Mouse (Mus musculus): Measurements from ENCODE around the gene Zfp462.
"Not testable (repeated sequence)": the region's sequence is repeated elsewhere in the genome, so short reads cannot be mapped to it uniquely, and the experiment has no call there.

Gene Zfp462

DNA sequence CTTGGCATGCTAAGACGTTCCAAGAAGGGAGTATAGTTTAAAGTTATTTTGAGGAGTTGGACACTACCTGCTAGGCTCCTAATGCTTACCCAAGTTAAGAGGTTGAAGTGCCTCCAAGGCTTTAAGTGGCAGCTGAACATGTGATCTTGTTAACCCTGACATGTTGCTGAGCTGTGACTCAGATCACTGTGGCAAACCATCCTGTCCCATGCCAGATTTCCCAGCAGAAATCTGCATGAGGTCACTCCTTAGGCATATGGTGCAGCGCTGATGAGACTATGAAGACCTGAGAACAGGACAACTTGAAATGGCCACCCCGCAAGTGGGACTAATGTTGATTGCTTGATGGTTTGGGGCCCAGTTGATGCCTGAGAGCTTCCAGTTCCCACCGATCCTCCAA lies 27.2 kb downstream of the Zfp462 start:
- no peak overlapping the region for H3K4me3 ChIP-seq (replicated peaks; ENCODE audit: low read length)
- TF ChIP-seq POU5F1 (IDR thresholded peaks at IDR 0.05; ENCODE audit: borderline replicate concordance, low read length) = no peak
- TF ChIP-seq CTCF (conservative IDR thresholded peaks at IDR 0.05; ENCODE audit: low read length) = no peak
- TF ChIP-seq NANOG (IDR thresholded peaks at IDR 0.05; ENCODE audit: borderline replicate concordance, low read length) = no peak
- no peaks in the 10 kb centered on the region for H3K27me3 ChIP-seq (ENCODE audit: insufficient read depth, low read length)
- H3K9me3 ChIP-seq (ENCODE audit: low read length) = no peaks in the 10 kb centered on the region
- peaks cover 77% of the 10 kb centered on the region for H3K36me3 ChIP-seq (ENCODE audit: insufficient read depth, low read length)
- H3K4me1 ChIP-seq (replicated peaks; ENCODE audit: low read depth, low read length) = peaks cover 60% of the 10 kb centered on the region

DNA sequence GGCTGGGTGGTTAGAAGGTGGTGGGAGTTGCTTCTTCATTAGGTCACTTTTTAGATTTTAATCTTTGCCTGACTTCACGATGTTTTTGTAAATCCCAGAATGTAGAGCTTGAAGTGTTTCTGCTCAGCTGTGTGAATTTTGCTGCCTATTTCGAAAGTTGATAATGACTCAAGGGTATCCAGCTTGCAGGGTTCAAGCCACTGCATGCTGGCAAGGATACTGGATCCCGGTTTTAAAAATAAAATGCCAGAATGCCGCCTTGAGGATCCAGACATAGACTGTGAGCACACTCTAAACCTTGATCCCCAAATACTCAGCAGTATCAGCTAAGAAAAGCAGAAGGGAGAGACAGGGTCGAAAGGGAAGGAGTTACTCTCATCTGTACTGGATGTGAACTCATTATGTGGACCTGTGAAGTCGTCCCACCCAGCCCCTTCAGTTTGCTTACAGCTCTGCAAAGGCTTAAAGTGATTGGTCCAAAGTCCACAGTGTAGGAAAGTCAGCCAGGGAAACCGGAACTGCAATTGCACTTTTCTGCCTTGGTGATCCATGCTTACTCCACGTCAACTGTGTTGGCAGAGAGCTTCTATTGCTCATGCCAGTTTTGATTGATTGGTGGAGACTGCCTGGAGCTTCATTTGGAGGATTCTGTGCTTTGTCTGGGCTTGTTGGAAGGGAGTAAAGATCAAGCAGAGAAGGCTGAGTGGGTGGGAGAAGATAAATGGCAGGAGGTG lies 28.1 kb downstream of the Zfp462 start:
- Histone ChIP-seq H3K4me3 (replicated peaks; ENCODE audit: low read length) (no peak overlapping the region), H3K4me1 (replicated peaks; ENCODE audit: low read depth, low read length) (peaks cover 60% of the 10 kb centered on the region), H3K36me3 (ENCODE audit: insufficient read depth, low read length) (peaks cover 71% of the 10 kb centered on the region), H3K9me3 (ENCODE audit: low read length) (no peaks in the 10 kb centered on the region), H3K27me3 (ENCODE audit: insufficient read depth, low read length) (no peaks in the 10 kb centered on the region)
- TF ChIP-seq NANOG (IDR thresholded peaks at IDR 0.05; ENCODE audit: borderline replicate concordance, low read length) (no peak), POU5F1 (IDR thresholded peaks at IDR 0.05; ENCODE audit: borderline replicate concordance, low read length) (no peak), CTCF (conservative IDR thresholded peaks at IDR 0.05; ENCODE audit: low read length) (no peak)

DNA sequence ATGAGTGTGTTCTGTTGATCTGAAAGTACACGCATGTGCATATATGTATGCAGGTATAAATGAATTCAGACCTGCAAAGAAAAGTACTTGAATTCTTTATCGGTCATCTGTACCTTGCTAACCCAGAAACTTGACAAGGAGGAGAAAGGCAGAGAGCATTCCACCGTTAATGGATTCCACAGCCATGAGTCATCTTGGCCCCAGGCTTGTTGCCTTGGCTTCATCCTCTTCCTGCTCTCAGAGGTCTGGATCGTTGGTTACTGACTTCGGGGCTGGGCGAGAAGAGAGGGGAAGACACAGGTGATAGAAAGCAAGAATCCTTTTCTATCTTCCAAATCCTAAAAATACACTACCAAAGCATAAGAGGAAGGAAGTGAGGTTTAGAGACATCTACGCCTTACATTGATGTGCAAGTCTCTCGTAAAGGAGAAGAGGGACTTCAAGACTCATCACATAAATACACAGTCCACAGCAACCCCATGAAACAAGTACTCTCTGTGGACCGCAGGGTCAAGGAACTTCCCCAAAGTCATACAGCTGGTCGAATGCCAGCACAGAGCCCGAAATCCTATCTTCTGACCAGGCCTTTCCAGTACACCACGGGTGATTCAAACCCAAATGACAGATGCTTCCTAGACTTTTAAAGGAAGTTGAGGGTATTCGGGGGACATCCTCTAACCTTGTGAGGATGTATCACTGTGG lies 35.1 kb downstream of the Zfp462 start:
- peaks cover 69% of the 10 kb centered on the region for H3K36me3 ChIP-seq (ENCODE audit: insufficient read depth, low read length)
- H3K4me1 ChIP-seq (replicated peaks; ENCODE audit: low read depth, low read length) = peaks cover 38% of the 10 kb centered on the region
- peaks cover 44% of the 10 kb centered on the region for H3K9me3 ChIP-seq (ENCODE audit: low read length)
- no peaks in the 10 kb centered on the region for H3K27me3 ChIP-seq (ENCODE audit: insufficient read depth, low read length)
- H3K4me3 ChIP-seq (replicated peaks; ENCODE audit: low read length) = no peak overlapping the region
- no peak for TF ChIP-seq NANOG (IDR thresholded peaks at IDR 0.05; ENCODE audit: borderline replicate concordance, low read length)
- TF ChIP-seq CTCF (conservative IDR thresholded peaks at IDR 0.05; ENCODE audit: low read length) = no peak
- TF ChIP-seq POU5F1 (IDR thresholded peaks at IDR 0.05; ENCODE audit: borderline replicate concordance, low read length) = no peak

DNA sequence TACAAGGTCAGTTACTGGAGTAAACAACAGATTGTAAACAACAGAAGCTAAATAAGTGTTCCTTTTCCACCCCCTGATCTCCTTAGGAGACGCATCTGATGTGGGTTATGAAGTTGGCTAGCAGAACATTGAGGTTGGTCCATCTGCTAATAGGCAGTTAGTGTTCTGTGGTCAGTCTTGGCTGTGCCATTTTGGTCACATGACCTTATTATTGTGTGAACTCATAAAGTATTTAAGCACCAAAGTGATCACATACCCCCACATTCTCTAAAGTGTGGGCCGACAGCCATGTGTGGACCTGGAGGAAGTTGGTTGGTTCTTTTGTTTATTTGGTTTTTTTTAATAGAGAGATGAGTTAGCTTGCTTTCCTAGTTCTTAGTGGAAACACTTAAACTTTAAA lies 39.7 kb downstream of the Zfp462 start:
- no peaks in the 10 kb centered on the region for H3K27me3 ChIP-seq (ENCODE audit: insufficient read depth, low read length)
- peaks cover 51% of the 10 kb centered on the region for H3K36me3 ChIP-seq (ENCODE audit: insufficient read depth, low read length)
- H3K4me3 ChIP-seq (replicated peaks; ENCODE audit: low read length) = no peak overlapping the region
- H3K4me1 ChIP-seq (replicated peaks; ENCODE audit: low read depth, low read length) = peaks cover 57% of the 10 kb centered on the region
- TF ChIP-seq POU5F1 (IDR thresholded peaks at IDR 0.05; ENCODE audit: borderline replicate concordance, low read length) (no peak), NANOG (IDR thresholded peaks at IDR 0.05; ENCODE audit: borderline replicate concordance, low read length) (no peak), CTCF (conservative IDR thresholded peaks at IDR 0.05; ENCODE audit: low read length) (no peak)
- peaks cover 47% of the 10 kb centered on the region for H3K9me3 ChIP-seq (ENCODE audit: low read length)

DNA sequence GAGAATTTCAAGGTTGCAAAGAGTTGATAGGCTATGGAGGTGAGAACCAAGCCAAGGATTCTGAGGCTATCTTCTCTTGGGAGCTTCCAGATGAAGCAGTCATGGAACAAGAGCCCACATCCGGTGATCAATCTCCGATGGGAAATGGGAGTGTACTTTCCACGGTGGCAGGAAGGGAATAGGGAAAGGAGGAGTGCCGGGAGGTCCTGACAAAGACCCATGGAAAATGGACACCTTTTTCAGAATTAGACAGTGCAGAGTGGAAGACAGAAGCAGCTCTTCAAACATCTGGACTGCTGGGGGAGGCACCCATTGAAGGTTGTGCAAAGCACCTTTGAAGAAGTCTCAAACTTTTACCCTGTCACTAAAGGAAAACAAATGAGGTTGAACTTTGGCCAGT lies 41.8 kb downstream of the Zfp462 start:
- Histone ChIP-seq H3K9me3 (ENCODE audit: low read length) (peaks cover 39% of the 10 kb centered on the region), H3K27me3 (ENCODE audit: insufficient read depth, low read length) (no peaks in the 10 kb centered on the region), H3K4me3 (replicated peaks; ENCODE audit: low read length) (no peak overlapping the region), H3K36me3 (ENCODE audit: insufficient read depth, low read length) (peaks cover 41% of the 10 kb centered on the region), H3K4me1 (replicated peaks; ENCODE audit: low read depth, low read length) (peaks cover 59% of the 10 kb centered on the region)
- TF ChIP-seq NANOG (IDR thresholded peaks at IDR 0.05; ENCODE audit: borderline replicate concordance, low read length) (no peak), CTCF (conservative IDR thresholded peaks at IDR 0.05; ENCODE audit: low read length) (no peak), POU5F1 (IDR thresholded peaks at IDR 0.05; ENCODE audit: borderline replicate concordance, low read length) (no peak)

DNA sequence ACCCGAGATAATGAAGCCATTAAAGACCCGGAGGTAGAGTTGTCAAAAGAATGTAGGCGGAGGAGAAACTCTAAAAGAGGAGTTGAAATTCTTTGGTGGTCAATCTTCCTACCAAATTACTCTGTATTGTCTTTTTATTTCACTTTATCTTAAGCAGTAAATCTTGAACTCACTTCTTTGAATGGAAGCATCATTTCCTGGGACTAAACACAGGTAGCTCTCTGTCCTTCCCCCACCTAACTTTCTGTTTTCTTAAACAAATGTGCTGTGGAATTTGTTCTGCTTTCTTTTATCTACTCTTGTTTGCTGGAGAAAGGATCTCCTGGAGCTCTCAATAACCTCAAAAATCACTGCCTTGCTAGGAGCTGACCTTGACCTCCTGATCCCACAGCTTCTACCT lies 42.4 kb downstream of the Zfp462 start:
- no peak overlapping the region for H3K4me3 ChIP-seq (replicated peaks; ENCODE audit: low read length)
- TF ChIP-seq CTCF (conservative IDR thresholded peaks at IDR 0.05; ENCODE audit: low read length) (no peak), NANOG (IDR thresholded peaks at IDR 0.05; ENCODE audit: borderline replicate concordance, low read length) (peak; percentile 78), POU5F1 (IDR thresholded peaks at IDR 0.05; ENCODE audit: borderline replicate concordance, low read length) (no peak)
- H3K9me3 ChIP-seq (ENCODE audit: low read length) = peaks cover 41% of the 10 kb centered on the region
- peaks cover 37% of the 10 kb centered on the region for H3K36me3 ChIP-seq (ENCODE audit: insufficient read depth, low read length)
- no peaks in the 10 kb centered on the region for H3K27me3 ChIP-seq (ENCODE audit: insufficient read depth, low read length)
- H3K4me1 ChIP-seq (replicated peaks; ENCODE audit: low read depth, low read length) = peaks cover 64% of the 10 kb centered on the region

DNA sequence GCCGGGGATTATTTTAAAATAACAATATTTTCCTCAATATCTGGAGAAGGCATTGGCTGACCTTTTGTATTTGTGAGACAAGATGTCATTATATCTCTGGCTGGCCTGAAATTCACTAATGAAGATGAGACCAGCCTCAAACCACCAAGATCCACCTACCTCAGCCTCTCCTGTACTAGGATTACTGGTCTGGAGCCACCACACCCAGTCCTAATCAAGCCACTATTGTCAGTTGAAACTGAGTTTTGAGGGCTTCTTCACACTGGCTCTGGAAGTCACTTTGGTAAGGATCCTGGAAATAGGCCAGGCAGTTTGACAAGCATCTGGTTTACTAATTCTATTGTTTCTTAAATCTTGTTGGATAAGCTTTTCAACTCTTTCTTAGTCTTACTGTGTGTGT lies 43.1 kb downstream of the Zfp462 start:
- TF ChIP-seq CTCF (conservative IDR thresholded peaks at IDR 0.05; ENCODE audit: low read length) (no peak), NANOG (IDR thresholded peaks at IDR 0.05; ENCODE audit: borderline replicate concordance, low read length) (no peak), POU5F1 (IDR thresholded peaks at IDR 0.05; ENCODE audit: borderline replicate concordance, low read length) (no peak)
- Histone ChIP-seq H3K27me3 (ENCODE audit: insufficient read depth, low read length) (no peaks in the 10 kb centered on the region), H3K9me3 (ENCODE audit: low read length) (peaks cover 40% of the 10 kb centered on the region), H3K36me3 (ENCODE audit: insufficient read depth, low read length) (peaks cover 36% of the 10 kb centered on the region), H3K4me3 (replicated peaks; ENCODE audit: low read length) (no peak overlapping the region), H3K4me1 (replicated peaks; ENCODE audit: low read depth, low read length) (peaks cover 70% of the 10 kb centered on the region)

DNA sequence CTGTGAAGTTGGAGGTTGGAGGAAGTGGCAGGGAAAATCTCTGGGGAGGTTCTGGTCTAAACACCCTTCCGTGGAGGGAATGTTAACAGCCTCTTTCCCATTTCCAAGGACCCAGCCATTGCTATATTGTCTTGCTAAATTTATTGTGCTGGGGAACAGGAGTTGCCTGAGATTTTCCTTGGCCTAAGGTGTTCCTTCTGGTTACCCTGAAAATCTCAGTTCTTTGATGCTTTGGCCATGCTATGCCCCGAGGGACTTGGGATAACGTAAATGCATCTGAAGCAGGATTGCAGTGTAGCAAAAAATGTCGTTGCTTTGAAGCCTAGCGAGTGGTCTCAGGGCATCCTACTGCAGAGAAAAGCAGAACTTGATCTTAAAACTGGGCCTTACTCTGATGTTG lies 47.1 kb downstream of the Zfp462 start:
- no peaks in the 10 kb centered on the region for H3K27me3 ChIP-seq (ENCODE audit: insufficient read depth, low read length)
- peak overlapping the region; percentile 7; the same call in 1 of the 2 replicates for H3K4me3 ChIP-seq (replicated peaks; ENCODE audit: low read length)
- TF ChIP-seq POU5F1 (IDR thresholded peaks at IDR 0.05; ENCODE audit: borderline replicate concordance, low read length) = peak; percentile 6; the same call in 1 of the 2 replicates
- TF ChIP-seq CTCF (conservative IDR thresholded peaks at IDR 0.05; ENCODE audit: low read length) = no peak
- peak; percentile 54; the same call in 1 of the 2 replicates for TF ChIP-seq NANOG (IDR thresholded peaks at IDR 0.05; ENCODE audit: borderline replicate concordance, low read length)
- peaks cover 58% of the 10 kb centered on the region for H3K9me3 ChIP-seq (ENCODE audit: low read length)
- H3K4me1 ChIP-seq (replicated peaks; ENCODE audit: low read depth, low read length) = peaks cover 62% of the 10 kb centered on the region
- peaks cover 48% of the 10 kb centered on the region for H3K36me3 ChIP-seq (ENCODE audit: insufficient read depth, low read length)

DNA sequence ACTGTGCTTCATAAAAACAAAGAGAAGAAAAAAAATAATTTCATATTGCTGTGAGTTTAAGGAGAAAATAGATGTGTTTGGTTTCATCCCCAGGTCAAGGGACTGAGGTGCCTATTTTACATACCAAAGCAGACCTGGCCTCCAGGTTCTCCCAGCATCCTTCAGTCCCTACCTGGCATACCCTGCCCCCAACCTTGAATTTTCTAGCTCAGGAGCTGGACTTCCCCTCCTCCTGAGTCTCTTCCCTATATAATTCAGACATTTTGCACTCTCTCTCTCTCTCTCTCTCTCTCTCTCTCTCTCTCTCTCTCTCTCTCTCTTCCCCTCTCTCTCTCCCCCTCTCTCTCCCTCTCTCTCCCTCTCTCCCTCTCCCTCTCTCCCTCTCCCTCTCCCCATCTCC lies 48.2 kb downstream of the Zfp462 start:
- H3K4me3 ChIP-seq (replicated peaks; ENCODE audit: low read length); H3K27me3 ChIP-seq (ENCODE audit: insufficient read depth, low read length): not testable (repeated sequence)
- Histone ChIP-seq H3K4me1 (replicated peaks; ENCODE audit: low read depth, low read length) (peaks cover 56% of the 10 kb centered on the region), H3K9me3 (ENCODE audit: low read length) (peaks cover 68% of the 10 kb centered on the region), H3K36me3 (ENCODE audit: insufficient read depth, low read length) (peaks cover 56% of the 10 kb centered on the region)
